Mouse (Mus musculus) heart, embryonic 14.5 days (tissue): Measurements from ENCODE around the gene Ipcef1. TPM values are rescaled to one million over a fixed set of nuclear protein-coding genes. Genes with fewer than 3 reads are reported as not detected.
A peak's percentile ranks its signal among the peaks of the same experiment; 100 is the strongest.

Experiments
- ATAC-seq: fragments of 200-750 bp; cut with Nextera tagmentation; 2 replicates; pipeline ENCODE4 v1.8.0; 2017; ENCODE audit warnings: low read depth, moderate TSS enrichment; ENCODE audit not compliant: insufficient number of reproducible peaks, insufficient read depth, low FRiP score
- H3K27ac ChIP-seq, 2 experiments: fragments of 200-500 bp in 1 of 2; fragments of 300-500 bp in 1 of 2; sonication (generic) in 1 of 2; replicated peaks in 1 of 2; 2 replicates each; pipeline ENCODE4 v1.5.1; 2012 to 2014; ENCODE audit warnings: low read depth in 2 of 2, low read length in 2 of 2, control low read depth in 1 of 2, mild to moderate bottlenecking in 1 of 2, mixed read lengths in 1 of 2; ENCODE audit not compliant: control insufficient read depth in 1 of 2, insufficient read depth in 1 of 2
- H3K27me3 ChIP-seq: fragments of 300-500 bp; sonication (generic); 2 replicates; pipeline ENCODE4 v1.6.1; 2014; ENCODE audit warnings: mild to moderate bottlenecking, low read length, control low read depth; ENCODE audit not compliant: control insufficient read depth, insufficient read depth
- H3K36me3 ChIP-seq: fragments of 300-500 bp; sonication (generic); 2 replicates; pipeline ENCODE4 v1.6.1; 2014; ENCODE audit warnings: mild to moderate bottlenecking, control low read depth, low read length, mixed read lengths; ENCODE audit not compliant: control insufficient read depth, insufficient read depth
- H3K4me1 ChIP-seq, 2 experiments: fragments of 200-500 bp in 1 of 2; fragments of 300-500 bp in 1 of 2; sonication (generic) in 1 of 2; 2 replicates each; pipeline ENCODE4 v1.6.1; 2012 to 2014; ENCODE audit warnings: low read length in 2 of 2, control low read depth in 1 of 2, mixed read lengths in 1 of 2; ENCODE audit not compliant: control insufficient read depth in 2 of 2, insufficient read depth in 2 of 2
- H3K4me2 ChIP-seq: fragments of 300-500 bp; sonication (generic); 2 replicates; pipeline ENCODE4 v1.6.1; 2014; ENCODE audit warnings: mild to moderate bottlenecking, low read length
- H3K4me3 ChIP-seq, 2 experiments: fragments of 200-500 bp in 1 of 2; fragments of 300-500 bp in 1 of 2; sonication (generic) in 1 of 2; 2 replicates each; pipeline ENCODE4 v1.5.1; 2012 to 2014; ENCODE audit warnings: low read length in 2 of 2, mild to moderate bottlenecking in 2 of 2, control low read depth in 1 of 2, low read depth in 1 of 2, moderate library complexity in 1 of 2; ENCODE audit not compliant: control insufficient read depth in 1 of 2, insufficient read depth in 1 of 2
- H3K9ac ChIP-seq: fragments of 300-500 bp; sonication (generic); 2 replicates; pipeline ENCODE4 v1.6.1; 2014; ENCODE audit warnings: mild to moderate bottlenecking, low read length
- H3K9me3 ChIP-seq: fragments of 300-500 bp; sonication (generic); 2 replicates; pipeline ENCODE4 v1.6.1; 2016; ENCODE audit warnings: low read length, control low read depth; ENCODE audit not compliant: control insufficient read depth
- WGBS: fragments of 180-500 bp; shearing (Covaris S2); extraction: QIAGEN DNeasy Blood & Tissue Kit; methylation state at CpG from one replicate; pipeline ENCODE4 v1.1.7; 2014; 5-methylcytosine and 5-hydroxymethylcytosine counted together
- polyA plus RNA-seq: library from polyadenylated mRNA; unstranded; fragments of >200 nt; fragmentation: Nextera tagmentation; extraction: Ambion mirVana; gene quantifications from 2 replicates; pipeline ENCODE4 v1.2.1, GENCODE M21; 2014

Ipcef1 gene
- polyA plus RNA-seq, result 0.12 TPM in 1 of 2 replicates, not detected in the other

DNA sequence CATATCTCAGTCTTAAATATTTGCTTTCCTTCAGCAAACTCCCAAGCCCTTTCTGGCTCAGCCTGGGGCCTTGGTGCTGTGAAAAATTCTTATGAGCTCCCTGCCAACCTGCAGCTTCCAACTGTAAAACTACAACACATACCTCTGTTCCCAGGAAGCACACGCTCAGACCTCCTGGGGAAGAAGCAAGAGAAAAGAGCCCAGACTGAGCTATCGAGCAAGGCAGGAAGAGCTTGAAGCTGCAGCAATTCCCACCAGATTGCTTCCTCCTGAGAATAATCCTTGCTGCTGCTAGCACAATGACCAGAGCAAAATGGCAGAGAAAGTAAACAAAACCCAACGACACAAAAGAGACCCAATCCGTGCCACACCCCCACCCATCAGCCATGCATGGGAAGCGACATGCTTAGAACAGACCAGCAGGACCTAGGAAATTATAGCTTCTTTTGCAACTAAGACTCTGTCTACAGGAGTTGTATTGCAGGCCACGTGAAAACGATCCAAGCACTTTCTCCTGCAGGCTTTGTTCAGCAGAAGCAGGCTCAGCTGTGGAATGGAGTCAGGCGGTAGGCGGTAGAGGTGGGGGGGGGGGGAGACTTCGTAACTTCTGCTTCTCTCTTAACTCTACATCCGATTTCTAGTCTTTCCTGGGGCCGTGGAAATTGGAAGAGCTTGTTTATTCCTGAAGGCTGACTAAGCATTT is at the start of gene Ipcef1:
Ipcef1 (minus strand) TSS at position 164 of the 703 bp plus-strand sequence.
- no peaks in the 10 kb centered on the region for H3K36me3 ChIP-seq
- no peaks in the 10 kb centered on the region for H3K27me3 ChIP-seq
- no peak within 1 kb of the TSS for H3K4me3 ChIP-seq
- H3K9ac ChIP-seq, result no peak within 1 kb of the TSS
- WGBS, result 36% methylated on average over 12 of the region's 12 CpGs
- ATAC-seq, result no peak
- H3K9me3 ChIP-seq, result no peaks in the 10 kb centered on the region
- peaks cover 0 to 2% of the 10 kb centered on the region in 2 experiments; a peak in 2 of 4 replicates for H3K4me1 ChIP-seq
- 0 out of 4 replicates have a peak within 1 kb of the TSS, but pooled peaks of 1 of the 2 experiments have one; percentile 9 for H3K27ac ChIP-seq
- H3K4me2 ChIP-seq, result no peak within 1 kb of the TSS

DNA sequence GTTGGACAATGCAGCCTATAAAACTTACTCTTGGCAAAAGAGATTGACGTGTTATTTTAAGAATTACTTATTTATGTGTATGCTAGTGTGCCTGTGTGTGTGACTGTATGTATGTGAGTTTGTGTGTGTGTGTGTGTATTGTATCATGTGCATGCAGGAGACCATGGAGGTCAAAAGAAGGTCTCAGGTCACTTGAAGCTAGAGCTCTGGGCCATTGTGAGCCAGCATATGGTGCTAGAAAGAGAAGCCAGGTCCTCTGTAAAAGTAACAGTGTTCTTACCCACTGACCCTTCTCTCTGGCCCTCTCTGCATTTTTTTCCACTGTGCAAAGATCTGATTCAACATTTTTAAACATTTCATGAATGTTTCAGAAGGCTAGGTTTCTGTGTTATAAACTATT is 25.7 kb upstream of the Ipcef1 start:
- H3K36me3 ChIP-seq, result no peaks in the 10 kb centered on the region
- H3K4me3 ChIP-seq, result no peak overlapping the region
- WGBS, result 83% methylated on average over 1 of the region's 1 CpGs
- H3K27me3 ChIP-seq, result no peaks in the 10 kb centered on the region
- no peaks in the 10 kb centered on the region for H3K4me1 ChIP-seq
- ATAC-seq, result no peak
- no peak overlapping the region for H3K4me2 ChIP-seq
- no peak overlapping the region for H3K27ac ChIP-seq
- H3K9me3 ChIP-seq, result no peaks in the 10 kb centered on the region
- H3K9ac ChIP-seq, result no peak overlapping the region

DNA sequence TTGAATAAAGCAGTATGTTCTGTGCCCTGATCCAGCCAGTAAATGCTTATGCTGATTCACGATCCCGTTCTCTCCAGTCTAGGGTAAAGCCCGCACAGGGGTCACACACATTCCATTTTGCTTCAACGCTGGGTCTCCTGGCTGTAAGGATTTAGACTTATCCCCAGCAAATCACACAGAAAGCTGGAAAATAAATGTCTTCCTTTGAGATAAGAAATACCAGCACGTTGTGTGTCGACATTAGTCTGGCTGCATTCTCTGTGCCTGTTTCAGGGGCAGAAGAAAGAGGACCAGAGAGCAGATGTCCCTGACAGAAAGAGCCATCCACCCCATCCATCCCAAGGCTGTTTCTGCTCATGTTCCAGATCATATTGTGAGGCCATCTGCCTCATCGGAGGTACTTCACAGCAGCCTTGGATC is 25.1 kb upstream of the Ipcef1 start:
- Histone ChIP-seq H3K27me3 (no peaks in the 10 kb centered on the region), H3K9ac (no peak overlapping the region), H3K27ac (no peak overlapping the region), H3K4me1 (no peaks in the 10 kb centered on the region), H3K4me3 (no peak overlapping the region), H3K4me2 (no peak overlapping the region), H3K9me3 (no peaks in the 10 kb centered on the region), H3K36me3 (no peaks in the 10 kb centered on the region)
- ATAC-seq, result no peak
- WGBS, result 58% methylated on average over 7 of the region's 7 CpGs

DNA sequence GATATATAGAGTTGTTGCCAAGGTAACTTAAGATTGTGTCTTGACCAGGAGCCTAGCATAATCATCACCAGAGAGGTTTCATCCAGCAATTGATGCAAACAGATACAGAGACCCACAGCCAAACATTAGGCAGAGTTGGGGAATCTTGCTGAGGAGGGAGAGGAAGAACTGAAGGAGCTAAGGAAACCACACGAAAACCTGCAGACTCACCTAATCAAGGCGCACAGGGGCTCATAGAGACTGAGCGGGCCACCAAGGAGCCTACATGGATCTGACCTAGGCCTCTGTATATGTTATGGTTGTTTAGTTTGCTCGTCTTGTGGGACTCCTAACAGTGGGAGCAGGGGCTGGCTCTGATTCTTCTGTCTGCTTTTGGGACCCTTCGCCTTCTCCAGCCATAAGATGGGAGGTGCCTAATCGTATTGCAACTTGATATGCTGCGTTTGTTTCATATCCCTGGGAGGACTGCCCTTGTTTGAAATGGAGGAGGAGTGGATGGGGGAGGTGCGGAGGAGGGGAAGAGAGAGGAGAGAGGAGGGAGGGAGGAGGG is 24.5 kb upstream of the Ipcef1 start:
- no peak overlapping the region for H3K27ac ChIP-seq
- peak overlapping the region; percentile 17; the same call in 1 of the 2 replicates for H3K9ac ChIP-seq
- no peaks in the 10 kb centered on the region for H3K4me1 ChIP-seq
- 57% methylated on average over 7 of the region's 8 CpGs for WGBS
- peak overlapping the region; percentile 36; the same call in 1 of the 2 replicates for H3K4me2 ChIP-seq
- no peaks in the 10 kb centered on the region for H3K36me3 ChIP-seq
- H3K27me3 ChIP-seq, result no peaks in the 10 kb centered on the region
- ATAC-seq, result no peak
- no peaks in the 10 kb centered on the region for H3K9me3 ChIP-seq
- H3K4me3 ChIP-seq, result no peak overlapping the region

DNA sequence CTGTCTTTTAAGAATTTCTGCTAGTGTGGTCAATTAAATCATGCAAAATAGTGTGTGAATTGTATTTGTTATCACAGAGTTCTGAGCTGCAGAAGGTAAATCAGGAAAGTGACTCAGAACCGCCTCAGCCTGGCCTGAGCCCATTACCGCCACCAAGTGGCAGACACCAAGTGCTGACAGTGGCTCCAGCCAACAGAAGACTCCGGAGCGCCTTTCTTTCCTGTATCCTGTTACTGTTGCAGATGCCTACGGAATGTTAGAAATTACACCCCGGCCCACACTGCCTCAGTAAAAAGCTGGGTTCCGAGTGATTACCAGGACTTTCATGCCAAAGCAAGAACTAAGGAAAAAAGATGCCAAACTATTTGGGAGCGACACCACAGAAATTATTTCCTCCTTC is 23.9 kb upstream of the Ipcef1 start:
- peak overlapping the region; percentile 17; the same call in 1 of the 2 replicates for H3K9ac ChIP-seq
- H3K27me3 ChIP-seq, result no peaks in the 10 kb centered on the region
- WGBS, result 8% methylated on average over 8 of the region's 8 CpGs
- no peaks in the 10 kb centered on the region for H3K36me3 ChIP-seq
- H3K27ac ChIP-seq, result no peak overlapping the region
- H3K4me2 ChIP-seq, result peak overlapping the region; percentile 36
- peak; percentile 39; the same call in 1 of the 2 replicates for ATAC-seq
- H3K4me1 ChIP-seq, result no peaks in the 10 kb centered on the region
- H3K4me3 ChIP-seq, result no peak overlapping the region
- no peaks in the 10 kb centered on the region for H3K9me3 ChIP-seq

DNA sequence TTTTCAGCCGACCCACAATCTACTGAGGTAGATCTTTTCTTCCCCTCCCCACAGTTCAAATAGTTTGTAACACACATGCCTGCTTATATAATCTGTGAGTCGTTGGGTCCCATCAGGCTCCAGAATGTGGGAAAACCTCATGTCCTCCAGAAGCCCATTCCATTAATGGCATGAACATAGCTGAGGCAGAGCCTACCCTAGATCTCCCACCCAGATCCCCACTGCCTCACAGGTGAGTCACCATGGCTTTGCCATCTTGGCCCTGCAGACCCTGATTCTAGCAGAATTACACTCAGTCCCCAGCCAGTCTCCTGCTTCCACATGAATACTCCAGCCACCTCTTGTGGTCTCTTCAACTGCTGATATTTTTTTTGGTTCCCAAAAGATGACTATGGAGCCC is 23.4 kb upstream of the Ipcef1 start:
- no peaks in the 10 kb centered on the region for H3K27me3 ChIP-seq
- no peak overlapping the region for H3K27ac ChIP-seq
- WGBS, result 86% methylated on average over 2 of the region's 2 CpGs
- H3K4me3 ChIP-seq, result no peak overlapping the region
- H3K9ac ChIP-seq, result no peak overlapping the region
- no peaks in the 10 kb centered on the region for H3K36me3 ChIP-seq
- H3K4me2 ChIP-seq, result no peak overlapping the region
- no peaks in the 10 kb centered on the region for H3K9me3 ChIP-seq
- no peaks in the 10 kb centered on the region for H3K4me1 ChIP-seq
- no peak for ATAC-seq

DNA sequence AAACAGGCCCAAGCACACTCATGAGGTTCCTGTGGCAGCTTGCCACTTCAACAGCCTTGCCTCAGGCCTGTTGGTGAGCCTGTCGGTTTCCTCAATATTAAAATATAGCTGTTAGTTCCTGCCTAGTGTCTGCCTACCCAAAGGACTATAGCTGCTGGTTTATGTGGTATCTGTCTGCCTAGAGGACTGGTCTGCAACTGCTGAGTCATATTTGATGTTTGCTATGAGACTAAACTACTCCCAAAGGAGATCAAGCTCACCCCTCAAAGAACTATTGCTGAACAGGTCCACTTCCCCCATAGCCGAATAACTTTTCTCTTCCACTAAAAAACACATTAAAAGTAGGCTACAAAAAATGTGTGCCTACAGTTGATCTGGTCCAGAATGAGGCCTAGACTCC is 22.0 kb upstream of the Ipcef1 start:
- WGBS, result 84% methylated on average over 2 of the region's 2 CpGs
- Histone ChIP-seq H3K4me2 (no peak overlapping the region), H3K27ac (no peak overlapping the region), H3K4me3 (no peak overlapping the region), H3K27me3 (no peaks in the 10 kb centered on the region), H3K36me3 (no peaks in the 10 kb centered on the region), H3K9ac (no peak overlapping the region), H3K9me3 (no peaks in the 10 kb centered on the region), H3K4me1 (no peaks in the 10 kb centered on the region)
- no peak for ATAC-seq
